Mouse (Mus musculus) embryonic fibroblast, embryonic 13.5 days (primary cell): Measurements from ENCODE around the gene Ccnd2. TPM values are rescaled to one million over a fixed set of nuclear protein-coding genes. Genes with fewer than 3 reads are reported as not detected.

Experiments
- H3K27ac ChIP-seq: 2 replicates; pipeline ENCODE4 v1.5.1; 2012; ENCODE audit warnings: low read length, control low read depth, inconsistent platforms; ENCODE audit not compliant: insufficient read depth
- H3K4me1 ChIP-seq: 2 replicates; pipeline ENCODE4 v1.6.1; 2011; ENCODE audit warnings: low read length; ENCODE audit not compliant: control insufficient read depth, insufficient read depth
- H3K4me3 ChIP-seq: 2 replicates; pipeline ENCODE4 v1.5.1; 2011; ENCODE audit warnings: mild to moderate bottlenecking, control low read depth, low read length; ENCODE audit not compliant: insufficient read depth
- CTCF ChIP-seq: IDR thresholded peaks from 2 replicates; pipeline ENCODE4 v1.5.1; 2011; ENCODE audit warnings: mild to moderate bottlenecking, control low read depth, low read length, moderate library complexity, borderline replicate concordance; ENCODE audit not compliant: insufficient read depth
- POLR2A ChIP-seq: IDR thresholded peaks from 2 replicates; pipeline ENCODE4 v1.6.1; 2011; ENCODE audit warnings: low read depth, mild to moderate bottlenecking, control low read depth, low read length, moderate library complexity
- polyA plus RNA-seq: library from polyadenylated mRNA; stranded (reverse); fragments of >200 nt; gene quantifications from 2 replicates; pipeline ENCODE4 v1.2.4, GENCODE M21; 2011; ENCODE audit warnings: low read depth; ENCODE audit not compliant: missing spikeins, insufficient read length

Gene Ccnd2
- 2,159 and 2,298 TPM in 2 replicates for polyA plus RNA-seq

DNA sequence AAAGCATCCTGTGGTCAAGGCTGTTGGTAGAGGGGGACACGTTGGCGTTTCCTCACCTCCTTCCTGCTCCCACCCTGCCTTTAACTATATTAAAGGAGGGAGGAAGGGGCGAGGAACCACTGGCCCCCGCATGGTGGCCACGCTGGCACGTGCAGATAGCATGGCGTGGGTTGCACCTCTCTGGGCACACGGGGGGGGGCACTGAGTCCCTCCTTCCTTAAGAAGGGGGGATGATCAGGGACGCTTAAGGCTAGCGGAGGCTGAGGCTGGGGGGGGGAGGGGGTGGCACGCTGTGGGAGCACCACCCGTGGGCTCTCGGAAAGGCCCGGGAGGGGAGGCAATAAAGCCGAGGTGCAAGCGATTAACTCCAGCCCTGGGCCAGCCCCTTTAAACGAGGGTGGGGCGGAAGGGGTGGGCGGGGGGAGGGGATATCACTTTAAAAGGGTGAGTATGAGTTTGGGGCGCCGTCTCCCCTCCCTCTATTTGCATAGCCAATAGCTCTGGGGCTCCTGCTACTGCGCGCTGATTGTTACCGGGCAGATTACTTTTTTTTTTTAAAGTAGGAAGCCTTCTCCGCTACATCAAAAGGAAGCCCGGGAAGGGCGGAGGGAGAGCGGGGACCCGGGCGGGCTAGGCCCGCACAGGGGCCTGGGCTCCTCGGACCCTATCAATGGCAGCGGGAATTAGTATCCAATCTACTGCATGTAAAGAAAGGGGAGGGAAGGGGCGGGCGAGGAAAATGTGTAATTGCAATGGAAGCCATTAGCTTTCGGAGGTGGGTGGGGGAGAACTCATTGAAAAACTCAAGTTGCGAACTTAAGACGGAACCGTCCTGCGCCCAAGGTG, at the start of gene Ccnd2:
Ccnd2 (minus strand) TSS at position 88 of the 846 bp plus-strand sequence.
- TF ChIP-seq CTCF (no peak), POLR2A (peak; percentile 37)
- Histone ChIP-seq H3K27ac (peak within 1 kb of the TSS; percentile 80), H3K4me3 (peak within 1 kb of the TSS; percentile 34), H3K4me1 (no peaks in the 10 kb centered on the region)

DNA sequence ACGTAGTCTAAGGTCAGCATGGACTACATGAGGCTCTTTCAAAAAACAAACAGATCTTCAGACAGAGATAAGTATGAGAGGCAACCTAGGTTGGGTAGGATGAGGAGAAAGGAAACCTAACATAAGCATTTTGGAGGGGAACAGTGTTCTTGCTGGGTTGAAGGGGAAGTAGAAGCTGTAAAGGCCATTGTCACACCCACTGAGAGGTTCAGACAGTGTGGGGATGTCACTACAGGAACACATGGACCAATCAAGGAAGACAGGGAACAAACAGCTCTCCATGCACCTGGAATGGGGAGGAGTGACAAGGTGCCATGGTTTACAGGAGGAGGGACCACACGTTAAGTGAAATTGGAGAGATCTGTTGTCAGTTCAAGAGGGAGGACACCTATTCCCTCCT, 45.0 kb upstream of the Ccnd2 start:
- Histone ChIP-seq H3K4me1 (no peaks in the 10 kb centered on the region), H3K27ac (no peak overlapping the region), H3K4me3 (no peak overlapping the region)
- TF ChIP-seq CTCF (no peak), POLR2A (no peak)

DNA sequence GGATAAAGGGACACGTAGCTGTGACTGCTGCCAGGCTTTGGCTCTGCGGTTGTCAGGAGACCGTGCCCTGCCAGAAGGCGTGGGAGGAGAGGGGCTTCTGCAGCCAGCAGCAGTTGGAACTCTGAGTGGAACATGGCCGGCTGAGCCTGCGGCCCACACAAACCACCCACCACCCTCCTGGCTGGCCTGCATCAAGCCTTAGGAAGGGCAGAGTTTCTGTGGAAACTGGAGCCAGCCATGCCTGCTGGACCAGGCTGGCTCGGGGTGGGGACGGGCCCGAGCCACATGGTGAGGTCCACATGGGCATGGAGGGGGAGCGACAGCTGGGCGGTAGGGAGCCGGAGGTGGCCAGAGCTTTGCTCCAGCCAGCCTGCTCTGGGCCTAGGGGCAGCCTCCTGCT, 29.3 kb upstream of the Ccnd2 start:
- Histone ChIP-seq H3K4me1 (no peaks in the 10 kb centered on the region), H3K27ac (no peak overlapping the region)
- TF ChIP-seq CTCF, result no peak
- TF ChIP-seq POLR2A, result no peak

DNA sequence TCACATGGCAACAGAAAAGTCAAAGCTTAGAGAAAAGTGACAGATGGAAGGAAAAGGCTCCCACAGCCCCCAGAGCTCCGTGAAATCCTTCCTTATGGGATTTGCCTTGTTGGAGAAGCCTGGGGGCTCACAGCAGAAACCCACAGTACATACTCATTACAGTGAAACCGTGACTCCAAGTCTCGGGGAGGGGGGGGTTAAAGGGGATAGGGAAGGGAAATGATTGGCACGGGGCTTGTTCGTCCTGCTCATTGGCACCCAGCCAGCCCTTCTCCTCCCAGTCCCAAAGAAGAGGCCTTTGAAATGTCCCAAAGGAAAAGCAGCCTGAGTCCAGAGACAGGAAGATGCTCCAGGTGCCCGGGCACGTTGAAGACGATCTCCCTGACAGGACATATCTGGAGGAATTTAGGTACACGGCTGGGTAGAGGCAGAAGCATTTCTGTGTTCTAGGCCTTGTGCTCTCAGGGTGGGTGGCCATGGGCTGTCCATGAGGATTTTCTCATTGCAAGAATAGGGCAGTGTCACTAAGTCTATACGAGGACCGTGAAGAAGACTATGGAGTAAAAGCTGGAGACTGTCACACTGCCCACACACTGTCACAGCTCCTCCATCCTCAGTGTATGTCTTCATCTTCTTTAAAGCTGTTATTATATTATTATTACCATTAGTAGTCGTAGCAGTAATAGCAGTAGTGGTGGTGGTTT, 27.2 kb upstream of the Ccnd2 start:
- H3K4me3 ChIP-seq, result no peak overlapping the region
- no peak overlapping the region for H3K27ac ChIP-seq
- H3K4me1 ChIP-seq, result no peaks in the 10 kb centered on the region
- TF ChIP-seq POLR2A (no peak), CTCF (no peak)

More for the DNA sequence above, 29.3 kb upstream of the Ccnd2 start:
- H3K4me3 ChIP-seq, result no peak overlapping the region

DNA sequence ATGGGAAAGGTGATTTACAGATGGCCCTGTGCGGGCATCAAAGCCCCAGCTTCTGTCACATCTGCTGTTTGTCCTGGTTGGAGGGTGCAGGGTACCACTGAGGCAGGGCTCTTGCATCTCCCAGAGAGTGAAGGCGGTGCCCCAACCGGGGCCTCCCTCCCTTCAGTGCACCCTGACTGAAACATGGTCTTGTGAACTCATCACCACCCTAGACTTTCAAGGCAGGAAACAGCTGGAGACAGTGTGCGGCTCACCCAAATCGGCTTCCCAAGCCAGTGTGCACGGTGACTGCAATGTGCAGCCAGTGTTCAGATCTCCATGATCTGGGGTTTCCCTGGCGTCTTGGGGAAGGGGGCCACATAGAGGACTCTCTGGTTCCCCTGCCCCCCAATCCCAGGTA, 26.0 kb upstream of the Ccnd2 start:
- no peak overlapping the region for H3K27ac ChIP-seq
- TF ChIP-seq POLR2A (no peak), CTCF (no peak)
- no peak overlapping the region for H3K4me3 ChIP-seq
- no peaks in the 10 kb centered on the region for H3K4me1 ChIP-seq

DNA sequence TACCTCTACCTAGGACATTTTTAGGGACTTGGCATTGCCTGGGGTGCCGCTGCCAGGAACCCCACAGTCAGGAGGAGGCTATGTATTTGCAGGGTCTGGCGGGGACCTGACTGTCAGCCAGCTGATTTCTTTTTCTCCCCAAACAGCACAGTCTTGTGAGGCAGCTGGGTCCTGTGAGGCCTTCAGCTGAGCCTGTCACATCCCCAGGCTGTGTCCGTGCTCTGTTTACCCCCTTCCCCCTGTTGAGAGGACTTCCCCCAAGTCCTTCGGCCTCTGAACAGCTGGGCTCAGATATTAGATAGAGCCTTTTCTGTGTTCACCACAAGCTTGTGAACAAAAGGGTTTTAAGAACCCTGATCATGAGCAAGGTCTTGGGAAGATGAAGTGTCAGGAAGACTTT, 25.4 kb upstream of the Ccnd2 start:
- Histone ChIP-seq H3K4me3 (no peak overlapping the region), H3K27ac (no peak overlapping the region), H3K4me1 (no peaks in the 10 kb centered on the region)
- TF ChIP-seq CTCF, result no peak
- no peak for TF ChIP-seq POLR2A

DNA sequence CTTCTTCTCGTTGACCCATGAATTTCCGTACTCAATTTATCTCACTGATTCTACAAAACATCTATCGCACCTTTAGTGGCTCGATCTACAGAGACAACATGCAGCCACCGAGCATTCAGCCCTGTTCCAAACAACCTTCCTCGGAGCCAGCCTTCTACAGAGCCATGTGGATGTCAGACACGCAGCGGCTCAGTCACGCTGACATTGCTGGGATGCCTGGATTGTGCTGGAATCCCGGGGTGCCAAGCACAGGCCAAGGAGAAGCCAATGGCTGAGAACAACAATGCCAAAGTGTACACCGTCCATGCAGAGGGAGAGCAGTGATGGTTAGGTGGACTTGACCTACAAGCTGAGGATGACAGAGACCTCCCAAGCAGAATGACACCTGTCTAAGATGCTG, 20.5 kb upstream of the Ccnd2 start:
- no peak for TF ChIP-seq CTCF
- no peak for TF ChIP-seq POLR2A
- Histone ChIP-seq H3K4me1 (no peaks in the 10 kb centered on the region), H3K4me3 (no peak overlapping the region), H3K27ac (no peak overlapping the region)

DNA sequence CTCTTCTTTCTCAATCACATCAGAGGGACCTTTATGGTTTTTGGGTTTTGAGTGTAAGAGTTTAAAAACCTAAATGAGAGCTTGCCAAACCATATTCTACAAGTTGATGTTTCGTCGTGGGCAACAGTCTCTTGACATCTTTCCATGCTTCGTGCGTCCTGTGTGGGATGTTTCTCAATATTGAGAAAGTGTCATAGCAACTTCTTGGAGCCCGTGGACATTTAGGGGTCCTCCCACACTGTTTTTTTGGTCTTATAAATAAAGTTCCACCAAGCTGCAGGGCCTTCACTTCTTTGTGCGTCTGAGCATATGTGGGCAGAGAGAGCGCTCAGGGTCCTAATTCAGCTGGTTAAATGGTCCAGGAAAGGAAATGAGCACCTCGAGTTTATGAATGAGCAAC, 18.7 kb upstream of the Ccnd2 start:
- Histone ChIP-seq H3K4me3 (no peak overlapping the region), H3K27ac (no peak overlapping the region), H3K4me1 (no peaks in the 10 kb centered on the region)
- TF ChIP-seq POLR2A, result no peak
- no peak for TF ChIP-seq CTCF

DNA sequence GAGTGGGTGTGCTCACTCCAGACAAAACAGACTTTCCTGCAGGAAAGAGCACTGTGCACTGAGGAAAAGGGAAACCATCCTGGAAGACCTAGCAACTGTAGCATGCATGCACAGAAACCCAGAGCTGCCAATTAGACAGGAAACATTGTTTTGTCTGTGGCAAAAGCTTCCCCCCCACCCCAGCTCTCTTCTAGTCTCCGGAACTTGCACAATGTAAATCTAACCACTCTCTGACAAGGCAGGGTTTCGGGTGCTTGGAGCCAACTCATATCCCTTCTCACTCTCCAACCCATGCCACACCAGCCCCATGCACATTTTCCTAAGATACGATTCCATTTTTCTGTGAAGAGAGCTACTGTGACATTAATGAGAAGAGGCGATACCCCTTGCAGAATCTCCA, 13.7 kb upstream of the Ccnd2 start:
- no peak overlapping the region for H3K27ac ChIP-seq
- H3K4me1 ChIP-seq, result no peaks in the 10 kb centered on the region
- TF ChIP-seq CTCF, result no peak
- no peak for TF ChIP-seq POLR2A
- H3K4me3 ChIP-seq, result no peak overlapping the region

DNA sequence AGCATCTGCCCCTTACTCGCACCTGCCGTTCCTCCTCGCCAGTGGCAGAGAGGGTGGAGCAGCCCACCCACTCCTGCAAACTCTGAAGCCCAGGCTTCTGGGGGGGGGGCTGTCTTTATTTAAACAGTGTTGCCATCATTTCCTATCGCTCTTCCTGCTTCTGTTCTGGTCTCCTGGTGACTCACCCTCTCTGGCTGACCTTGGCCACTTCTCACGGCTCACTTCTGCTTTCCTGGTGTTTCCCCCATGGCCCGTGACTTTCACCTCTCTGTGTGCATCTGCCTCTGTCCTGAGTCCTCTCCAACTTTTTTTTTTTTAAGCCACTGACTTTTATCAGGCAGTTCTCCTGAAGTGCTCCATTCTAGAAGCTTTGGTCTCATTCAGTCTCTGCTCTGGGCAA, 10.8 kb upstream of the Ccnd2 start:
- no peaks in the 10 kb centered on the region for H3K4me1 ChIP-seq
- TF ChIP-seq CTCF, result no peak
- TF ChIP-seq POLR2A, result no peak
- no peak overlapping the region for H3K27ac ChIP-seq
- H3K4me3 ChIP-seq, result no peak overlapping the region
